Mouse (Mus musculus) CD4-positive, CD25-positive, alpha-beta regulatory T cell (primary cell): ENCODE results near the gene Nptn. TPM values are rescaled to one million over a fixed set of nuclear protein-coding genes. Genes with fewer than 3 reads are reported as not detected.

Experiments used
- polyA plus RNA-seq: library from polyadenylated mRNA; unstranded; fragments of 100-300 nt; shearing (Covaris generic); gene quantifications from one replicate; pipeline ENCODE4 v1.2.1, GENCODE M21; 2017

Nptn gene
- 63.3 TPM for polyA plus RNA-seq

GRCm38 (mm10) chr9:58581958-58582540 is at the start of gene Nptn:
Nptn (plus strand) TSS chr9:58582240.

GRCm38 (mm10) chr9:58554908-58555684 is 26.9 kb upstream of the Nptn start, which contains the start of gene Cd276:
Cd276 (minus strand) TSS chr9:58555437.

Other genes with a start within 250 kb of the Nptn start
- not detected for gene Tbc1d21, start 211.8 kb upstream of the Nptn start, polyA plus RNA-seq
- gene Insyn1, start 93.6 kb upstream of the Nptn start, polyA plus RNA-seq = not detected
- gene Cd276, start 26.8 kb upstream of the Nptn start, polyA plus RNA-seq = not detected
- gene Rec114, start 161.7 kb downstream of the Nptn start, polyA plus RNA-seq = 0.42 TPM
- gene Hcn4, start 241.2 kb downstream of the Nptn start, polyA plus RNA-seq = not detected